Mouse (Mus musculus) lung, postnatal 14 days (tissue): Measurements from ENCODE around the gene Cep162.

Experiments used
- DNase-seq: peaks from one replicate; pipeline ENCODE4 v3.0.0; 2021

The Cep162 gene

GRCm38 (mm10) chr9:87152641-87153325, 102.6 kb downstream of the Cep162 start:
- no peak for DNase-seq

- no peak for DNase-seq
These were observed 107.4 kb downstream of the Cep162 start for GRCm38 (mm10) chr9:87147927-87148326.

DNA sequence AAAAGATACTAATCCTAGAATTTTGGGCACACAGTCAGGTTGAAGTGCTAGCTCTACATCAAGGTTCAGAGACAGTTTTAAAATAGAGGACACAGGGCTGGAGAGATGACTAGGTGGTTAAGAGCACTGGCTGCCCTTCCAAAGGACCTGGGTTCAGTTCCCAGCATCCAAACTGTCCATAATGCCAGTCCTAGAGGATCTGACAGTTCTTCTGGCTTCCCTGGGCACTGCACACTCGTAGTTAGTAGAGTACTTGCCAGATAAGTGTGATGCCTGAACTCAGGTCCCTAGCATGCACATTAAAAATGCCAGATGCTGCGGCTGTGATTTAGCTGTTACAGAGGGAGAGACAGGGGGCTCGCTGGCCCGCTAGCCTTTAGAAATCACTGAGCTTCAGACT, 108.9 kb downstream of the Cep162 start:
- no peak for DNase-seq

DNA sequence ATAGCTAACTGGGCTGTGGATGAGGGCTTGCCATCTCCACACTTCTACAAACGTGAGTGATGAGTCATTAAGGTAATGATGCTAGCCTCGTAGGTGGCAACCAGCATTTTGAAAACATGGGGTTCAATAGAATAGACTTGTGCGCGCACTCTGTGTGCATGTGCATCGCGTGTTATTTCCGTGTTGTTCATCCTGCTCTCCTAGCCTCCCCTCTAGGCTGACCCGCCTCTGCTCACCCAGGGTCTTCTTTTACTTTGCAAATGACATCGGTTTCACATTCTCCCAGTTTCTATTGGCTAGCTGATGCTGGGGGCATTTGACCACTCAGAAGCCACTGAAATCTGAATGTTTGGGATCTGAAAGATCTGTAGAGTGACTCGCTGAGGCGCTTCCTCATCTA, 109.7 kb downstream of the Cep162 start:
- no peak for DNase-seq

DNA sequence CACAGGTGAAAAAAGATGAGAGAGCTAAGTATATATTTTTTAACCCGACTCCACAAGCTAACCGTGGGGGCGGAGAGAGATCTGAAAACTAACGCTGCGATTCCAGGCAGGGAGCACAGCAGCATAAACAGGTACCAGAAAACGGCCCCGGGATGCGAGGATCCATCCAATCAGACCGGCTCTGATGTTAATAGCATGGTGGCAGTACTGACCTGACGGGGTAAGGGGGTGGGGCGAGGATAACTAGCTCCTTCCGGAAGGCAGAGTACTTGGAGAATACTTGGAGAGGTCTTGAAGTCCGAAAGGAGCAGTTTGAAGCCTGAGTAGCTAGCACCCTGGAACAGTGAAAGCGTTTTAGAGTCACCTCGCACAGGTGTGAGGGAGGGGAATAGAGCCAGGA, 110.2 kb downstream of the Cep162 start:
- peak; percentile 7 for DNase-seq

DNA sequence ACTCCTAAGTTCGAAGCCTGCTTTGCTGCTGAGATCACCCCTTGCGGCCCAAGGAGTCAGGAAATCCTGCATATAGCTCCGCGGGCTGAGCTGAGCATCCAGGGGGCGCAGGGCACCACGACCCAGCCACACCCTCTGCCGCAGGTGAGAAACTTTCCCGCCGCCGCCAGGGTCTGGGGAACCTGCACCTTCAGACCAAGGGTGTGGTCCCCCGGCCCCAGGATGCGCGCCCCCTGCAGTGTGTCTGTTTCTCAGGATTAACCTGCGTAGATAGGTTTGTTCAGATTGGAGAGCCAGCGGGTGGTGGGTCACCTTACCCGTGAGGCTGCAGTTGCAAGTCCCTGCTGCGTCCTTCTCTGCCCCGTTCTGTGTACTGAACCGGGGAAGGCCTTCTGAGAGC, 110.8 kb downstream of the Cep162 start:
- no peak for DNase-seq

DNA sequence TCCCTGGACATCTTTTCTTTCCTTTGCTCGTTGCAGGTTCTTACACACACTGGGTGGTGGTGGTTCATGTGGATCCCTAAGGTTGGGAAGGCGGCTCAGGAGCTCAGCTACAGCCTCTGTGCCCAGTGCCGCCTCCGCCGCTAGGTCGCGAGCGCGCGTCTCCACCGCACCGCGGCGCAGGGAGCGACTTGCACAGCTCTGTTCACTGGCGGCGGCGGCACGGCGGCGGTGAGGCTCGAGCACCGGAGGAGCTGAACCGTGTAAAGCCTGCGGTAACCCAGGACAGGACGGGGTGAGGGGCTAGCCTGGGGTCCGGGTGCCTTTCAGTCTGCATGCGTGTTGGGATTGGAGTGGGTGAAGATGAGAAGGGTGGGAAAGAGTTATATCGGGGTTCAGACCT, 111.2 kb downstream of the Cep162 start, which contains the start of gene Mrap2:
Gene Mrap2 (plus strand): TSS at position 201 of the 400 bp plus-strand sequence.
- peak; percentile 54 for DNase-seq

GRCm38 (mm10) chr9:87143076-87143475, 112.3 kb downstream of the Cep162 start:
- DNase-seq, result no peak
